Mouse (Mus musculus) myocyte (in vitro differentiated cells): Measurements from ENCODE around the gene Llgl1.
A peak's percentile ranks its signal among the peaks of the same experiment; 100 is the strongest.

Experiments used
- MAX ChIP-seq: IDR thresholded peaks from one replicate; pipeline ENCODE4 v1.6.1; 2011; ENCODE audit warnings: low read depth, mild to moderate bottlenecking, control low read depth
- MYOD1 ChIP-seq, 3 experiments: IDR thresholded peaks; one replicate each; pipeline ENCODE4 v1.6.1; 2011; ENCODE audit warnings: control low read depth in 2 of 3, low read depth in 2 of 3, mild to moderate bottlenecking in 2 of 3, moderate library complexity in 1 of 3; ENCODE audit not compliant: insufficient read length in 2 of 3, control insufficient read depth in 1 of 3
- MYOG ChIP-seq, 3 experiments: IDR thresholded peaks; one replicate each; pipeline ENCODE4 v1.6.1; 2011; ENCODE audit warnings: control low read depth in 2 of 3, low read depth in 2 of 3, mild to moderate bottlenecking in 2 of 3; ENCODE audit not compliant: insufficient read length in 2 of 3, control insufficient read depth in 1 of 3, insufficient read depth in 1 of 3
- POLR2A ChIP-seq: IDR thresholded peaks from one replicate; pipeline ENCODE4 v1.6.1; 2011; ENCODE audit warnings: low read depth, mild to moderate bottlenecking, control low read depth, moderate library complexity; ENCODE audit not compliant: insufficient read length
- POLR2AphosphoS2 ChIP-seq: IDR thresholded peaks from one replicate; pipeline ENCODE4 v1.6.1; 2011; ENCODE audit warnings: low read depth, control low read depth; ENCODE audit not compliant: insufficient read length
- TCF12 ChIP-seq: IDR thresholded peaks from one replicate; pipeline ENCODE4 v1.6.1; 2011; ENCODE audit warnings: mild to moderate bottlenecking, control low read depth; ENCODE audit not compliant: poor library complexity, insufficient read depth, severe bottlenecking
- USF1 ChIP-seq: IDR thresholded peaks from one replicate; pipeline ENCODE4 v1.6.1; 2011; ENCODE audit warnings: low read depth, mild to moderate bottlenecking, control low read depth, moderate library complexity

GRCm38 (mm10) chr11:60707672-60708071 is 8.1 kb downstream of the Llgl1 start:
- TF ChIP-seq POLR2A = peak; percentile 24
- TF ChIP-seq USF1 = no peak
- no peak for TF ChIP-seq TCF12
- no peak for TF ChIP-seq POLR2AphosphoS2
- no peak for TF ChIP-seq MYOG (IDR thresholded peaks at IDR 0.05; ENCODE audit: control insufficient read depth in 1 of 3, insufficient read depth in 1 of 3, insufficient read length in 2 of 3, low read depth in 2 of 3)
- peak in 1 of 3 experiments; percentile 22 for TF ChIP-seq MYOD1 (IDR thresholded peaks at IDR 0.05; ENCODE audit: control insufficient read depth in 1 of 3, insufficient read length in 2 of 3, low read depth in 2 of 3)
- no peak for TF ChIP-seq MAX
